13 mouse cellular contexts compared by ENCODE assay signal in the genomic region with DNA sequence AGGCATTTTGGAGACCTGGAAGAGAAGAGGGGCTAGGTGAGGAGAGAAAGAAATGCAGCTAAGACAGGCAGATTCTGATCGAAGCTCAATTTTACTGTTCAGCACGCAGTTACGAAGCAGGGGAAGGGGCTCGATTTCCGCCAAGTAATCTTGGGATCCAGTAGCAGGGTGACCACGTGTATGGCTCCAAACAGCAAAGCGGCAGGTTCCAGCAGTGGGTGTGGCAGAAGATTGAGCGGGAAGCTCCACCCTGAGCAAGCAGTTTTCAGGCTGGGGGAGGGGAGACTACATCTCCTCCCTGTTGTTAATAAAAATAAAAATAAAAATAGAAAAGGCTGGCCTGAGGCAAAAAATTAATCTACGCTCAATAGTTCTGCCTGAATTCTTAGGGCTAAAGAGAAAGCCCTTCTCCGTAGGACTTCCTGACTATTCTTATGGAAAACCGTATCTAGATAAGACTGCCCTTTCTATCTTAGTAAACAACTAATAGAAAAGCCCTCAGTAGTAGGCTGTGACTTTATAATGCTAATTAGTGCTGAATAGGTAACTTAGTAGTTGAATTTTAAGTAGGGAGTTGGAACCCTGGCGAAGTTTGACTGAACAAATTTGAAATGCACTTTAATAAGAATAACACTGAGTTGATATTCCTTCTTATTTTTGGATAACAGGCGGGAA. TPM values are rescaled to one million over a fixed set of nuclear protein-coding genes. Genes with fewer than 3 reads are reported as not detected.
DNase-seq lines count a peak whose midpoint lies in the region; ATAC-seq lines count a peak whose summit lies in the region.
"Had no signal": no experiment of that assay in that cellular context is flagged by ENCODE, and none has a peak within 500 bp of the region (broad histone marks: within the 10 kb centered on the region; RNA-seq: fewer than 3 reads in every experiment).

No protein-coding gene starts in this region.

- WGBS in forebrain, embryonic 16.5 days: 46% methylated on average over 13 of the region's 13 CpGs
- WGBS in forebrain, embryonic 14.5 days: 45% methylated on average over 13 of the region's 13 CpGs
- 60% methylated on average over 13 of the region's 13 CpGs for WGBS in neural tube, embryonic 12.5 days
- WGBS in liver, embryonic 13.5 days (ENCODE audit: insufficient replicate concordance): 40% methylated on average over 13 of the region's 13 CpGs

- H3K9ac ChIP-seq in forebrain, embryonic 16.5 days (replicated peaks; ENCODE audit: low read depth, low read length): no peak overlapping the region
- H3K9ac ChIP-seq in forebrain, embryonic 14.5 days (ENCODE audit: low read length): no peak overlapping the region
- no peak overlapping the region for H3K9ac ChIP-seq in neural tube, embryonic 12.5 days
- peak overlapping the region; percentile 60 for H3K9ac ChIP-seq in liver, embryonic 13.5 days
- H3K9ac ChIP-seq: embryonic facial prominence, embryonic 12.5 days had no signal

- no peak overlapping the region for H3K27ac ChIP-seq in forebrain, embryonic 16.5 days (ENCODE audit: low read length)
- no peak overlapping the region for H3K27ac ChIP-seq in forebrain, embryonic 14.5 days (ENCODE audit: low read depth, low read length)
- H3K27ac ChIP-seq in neural tube, embryonic 12.5 days: no peak overlapping the region
- peak overlapping the region; percentile 66 for H3K27ac ChIP-seq in liver, embryonic 13.5 days
- H3K27ac ChIP-seq: embryonic facial prominence, embryonic 12.5 days; limb, embryonic 10.5 days had no signal

- no peak for DNase-seq in forebrain, embryonic 14.5 days (ENCODE audit: low spot score)
- DNase-seq in neural tube, embryonic 10.5 days (ENCODE audit: extremely low spot score, low spot score): no peak
- no peak for DNase-seq in liver, embryonic 13.5 days
- no peak for DNase-seq in MN1 (ENCODE audit: low spot score)
- no peak for DNase-seq in layer of hippocampus, adult 9-10 months (ENCODE audit: low spot score)
- DNase-seq: adrenal gland, postnatal 25 days; cerebellum, adult 8-10 months had no signal

- H3K4me1 ChIP-seq in forebrain, embryonic 16.5 days (replicated peaks; ENCODE audit: control insufficient read depth, insufficient read depth, low read length): peaks cover 6% of the 10 kb centered on the region
- H3K4me1 ChIP-seq in forebrain, embryonic 14.5 days (ENCODE audit: control insufficient read depth, insufficient read depth, low read length): 0 out of 2 replicates have a peak, but pooled peaks cover 5% of the 10 kb centered on the region
- no peaks in the 10 kb centered on the region; the same call in 1 of the 2 replicates for H3K4me1 ChIP-seq in neural tube, embryonic 12.5 days
- peaks cover 21% of the 10 kb centered on the region for H3K4me1 ChIP-seq in liver, embryonic 13.5 days (replicated peaks)

- no peaks in the 10 kb centered on the region for H3K9me3 ChIP-seq in forebrain, embryonic 16.5 days (ENCODE audit: control insufficient read depth, low read length)
- no peaks in the 10 kb centered on the region for H3K9me3 ChIP-seq in forebrain, embryonic 14.5 days (replicated peaks; ENCODE audit: control insufficient read depth, low read length)
- H3K9me3 ChIP-seq in neural tube, embryonic 12.5 days: no peaks in the 10 kb centered on the region
- H3K9me3 ChIP-seq in liver, embryonic 13.5 days (replicated peaks): no peaks in the 10 kb centered on the region
- H3K9me3 ChIP-seq: embryonic facial prominence, embryonic 12.5 days; limb, embryonic 10.5 days had no signal

- no peaks in the 10 kb centered on the region for H3K36me3 ChIP-seq in forebrain, embryonic 16.5 days (ENCODE audit: control insufficient read depth, insufficient read depth)
- H3K36me3 ChIP-seq in forebrain, embryonic 14.5 days (ENCODE audit: control insufficient read depth, insufficient read depth, low read length): no peaks in the 10 kb centered on the region
- H3K36me3 ChIP-seq in neural tube, embryonic 12.5 days: no peaks in the 10 kb centered on the region
- H3K36me3 ChIP-seq in liver, embryonic 13.5 days: no peaks in the 10 kb centered on the region
- H3K36me3 ChIP-seq: embryonic facial prominence, embryonic 12.5 days; limb, embryonic 10.5 days had no signal

- H3K4me2 ChIP-seq in forebrain, embryonic 16.5 days (ENCODE audit: low read length): 0 out of 2 replicates have a peak overlapping the region, but pooled peaks have one; percentile 25
- H3K4me2 ChIP-seq in forebrain, embryonic 14.5 days (ENCODE audit: low read length): no peak overlapping the region
- H3K4me2 ChIP-seq in neural tube, embryonic 12.5 days (replicated peaks): 0 out of 2 replicates have a peak overlapping the region, but pooled peaks have one; percentile 5
- peak overlapping the region; percentile 63 for H3K4me2 ChIP-seq in liver, embryonic 13.5 days
- H3K4me2 ChIP-seq: embryonic facial prominence, embryonic 12.5 days had no signal

- ATAC-seq in forebrain, embryonic 16.5 days: no peak
- no peak for ATAC-seq in forebrain, embryonic 14.5 days
- no peak for ATAC-seq in neural tube, embryonic 12.5 days (ENCODE audit: low FRiP score, low read depth)
- ATAC-seq in liver, embryonic 13.5 days (ENCODE audit: low read depth): peak; percentile 70
- no peak for ATAC-seq in cerebellum, adult (ENCODE audit: insufficient number of reproducible peaks, low FRiP score, low TSS enrichment)
- ATAC-seq: midbrain, embryonic 16.5 days had no signal

- H3K4me3 ChIP-seq in forebrain, embryonic 16.5 days (replicated peaks; ENCODE audit: low read length): no peak overlapping the region
- no peak overlapping the region for H3K4me3 ChIP-seq in forebrain, embryonic 14.5 days (ENCODE audit: low read depth, low read length)
- H3K4me3 ChIP-seq in neural tube, embryonic 12.5 days: no peak overlapping the region
- peak overlapping the region; percentile 38 for H3K4me3 ChIP-seq in liver, embryonic 13.5 days (replicated peaks)
- H3K4me3 ChIP-seq: embryonic facial prominence, embryonic 12.5 days; limb, embryonic 10.5 days had no signal

- H3K27me3 ChIP-seq in forebrain, embryonic 16.5 days (replicated peaks; ENCODE audit: control insufficient read depth, insufficient read depth, low read length): no peaks in the 10 kb centered on the region; the same call in 1 of the 2 replicates
- no peaks in the 10 kb centered on the region for H3K27me3 ChIP-seq in forebrain, embryonic 14.5 days (replicated peaks; ENCODE audit: control insufficient read depth, insufficient read depth, low read length)
- H3K27me3 ChIP-seq in neural tube, embryonic 12.5 days (replicated peaks): peaks cover 7% of the 10 kb centered on the region; the same call in 1 of the 2 replicates
- no peaks in the 10 kb centered on the region for H3K27me3 ChIP-seq in liver, embryonic 13.5 days
- H3K27me3 ChIP-seq: embryonic facial prominence, embryonic 12.5 days had no signal

RNA-seq across cellular contexts. Expression of a gene that starts 48.8 kb away (rescaled TPM):
- polyA plus RNA-seq in forebrain, embryonic 16.5 days (2015; fragmentation: Nextera tagmentation; extraction: Ambion mirVana): 0.26 and 0.29 TPM in 2 replicates
- polyA plus RNA-seq in forebrain, embryonic 14.5 days (2014; fragmentation: Nextera tagmentation; extraction: Ambion mirVana): 0.15 and 0.26 TPM in 2 replicates
- polyA plus RNA-seq in neural tube, embryonic 12.5 days (2016; fragmentation: Nextera tagmentation; extraction: Ambion mirVana): 0.24 and 0.51 TPM in 2 replicates
- 0.41 and 0.47 TPM in 2 replicates for polyA plus RNA-seq in liver, embryonic 13.5 days (2015; fragmentation: Nextera tagmentation; extraction: Ambion mirVana)
